Mouse (Mus musculus) CH12.LX (cell line): ENCODE results near the gene Dyrk4. TPM values are rescaled to one million over a fixed set of nuclear protein-coding genes. Genes with fewer than 3 reads are reported as not detected.

Source experiments
- DNase-seq: peaks from one replicate; pipeline ENCODE4 v3.0.0-alpha.2; 2013; ENCODE audit errors: extremely low read depth
- H3K27ac ChIP-seq: 2 replicates; pipeline ENCODE4 v1.5.1; 2012; ENCODE audit warnings: low read depth, mild to moderate bottlenecking, control low read depth, moderate library complexity; ENCODE audit not compliant: insufficient read depth
- H3K27me3 ChIP-seq: replicated peaks from 2 replicates; pipeline ENCODE3; 2012; ENCODE audit warnings: inconsistent platforms
- H3K36me3 ChIP-seq, 2 experiments: replicated peaks in 1 of 2; 2 replicates each; pipeline versions ENCODE3 to v1.6.1; 2012; ENCODE audit warnings: inconsistent platforms in 1 of 2, low read length in 1 of 2, mild to moderate bottlenecking in 1 of 2, mixed read lengths in 1 of 2, moderate library complexity in 1 of 2; ENCODE audit not compliant: control insufficient read depth in 1 of 2, insufficient read depth in 1 of 2
- H3K4me1 ChIP-seq, 2 experiments: 2 replicates each; pipeline ENCODE4 v1.6.1; 2012; ENCODE audit warnings: inconsistent platforms in 1 of 2, moderate library complexity in 1 of 2; ENCODE audit not compliant: insufficient read depth in 2 of 2, control insufficient read depth in 1 of 2
- H3K4me2 ChIP-seq: 2 replicates; pipeline ENCODE4 v1.6.1; 2012; ENCODE audit warnings: low read depth, mild to moderate bottlenecking, control low read depth; ENCODE audit not compliant: poor library complexity, insufficient read depth, severe bottlenecking
- H3K4me3 ChIP-seq, 3 experiments: fragments of 150-350 bp in 1 of 3; sonication (generic) in 1 of 3; replicated peaks in 1 of 3; 2 replicates each; pipeline versions ENCODE3 to v1.5.1; 2011 to 2012; ENCODE audit warnings: low read depth in 2 of 3, low read length in 2 of 3, mild to moderate bottlenecking in 2 of 3, moderate library complexity in 2 of 3, control low read depth in 1 of 3, improper control_type of control experiment in 1 of 3, inconsistent platforms in 1 of 3, mixed read lengths in 1 of 3; ENCODE audit not compliant: poor library complexity in 1 of 3
- H3K79me2 ChIP-seq: replicated peaks from 2 replicates; pipeline ENCODE4 v1.6.1; 2012; ENCODE audit warnings: mild to moderate bottlenecking, moderate library complexity; ENCODE audit not compliant: control insufficient read depth, poor library complexity, insufficient read depth, severe bottlenecking; ENCODE audit errors: extremely low read depth
- H3K9ac ChIP-seq: 2 replicates; pipeline ENCODE4 v1.6.1; 2012; ENCODE audit warnings: low read depth, mild to moderate bottlenecking, control low read depth, moderate library complexity; ENCODE audit not compliant: insufficient read depth
- H3K9me3 ChIP-seq: replicated peaks from 2 replicates; pipeline ENCODE3; 2012; ENCODE audit warnings: low read length, inconsistent platforms, mixed read lengths
- BHLHE40 ChIP-seq: IDR thresholded peaks from 2 replicates; pipeline ENCODE4 v1.6.1; 2011; ENCODE audit warnings: mild to moderate bottlenecking, low read depth, low read length, improper control_type of control experiment
- CHD1 ChIP-seq: IDR thresholded peaks from 2 replicates; pipeline ENCODE4 v1.6.1; 2012; ENCODE audit warnings: low read depth, low read length, improper control_type of control experiment, inconsistent platforms
- CHD2 ChIP-seq: IDR thresholded peaks from 2 replicates; pipeline ENCODE4 v1.6.1; 2011; ENCODE audit warnings: low read length, improper control_type of control experiment
- CTCF ChIP-seq, 2 experiments: IDR thresholded peaks in 1 of 2; conservative IDR thresholded peaks in 1 of 2; 2 replicates each; pipeline ENCODE4 v1.5.1; 2011 to 2012; ENCODE audit warnings: low read depth in 2 of 2, low read length in 2 of 2, improper control_type of control experiment in 1 of 2, inconsistent platforms in 1 of 2, mild to moderate bottlenecking in 1 of 2, moderate library complexity in 1 of 2
- EP300 ChIP-seq: IDR thresholded peaks from 2 replicates; pipeline ENCODE4 v1.6.1; 2011; ENCODE audit warnings: low read length, improper control_type of control experiment
- ETS1 ChIP-seq: conservative IDR thresholded peaks from 2 replicates; pipeline ENCODE4 v1.6.1; 2012; ENCODE audit warnings: low read depth, mild to moderate bottlenecking, inconsistent platforms, low read length, improper control_type of control experiment, moderate library complexity
- HCFC1 ChIP-seq: IDR thresholded peaks from 2 replicates; pipeline ENCODE4 v1.6.1; 2012; ENCODE audit warnings: low read depth, mild to moderate bottlenecking, inconsistent platforms, low read length, improper control_type of control experiment
- IRF4 ChIP-seq: IDR thresholded peaks from 2 replicates; pipeline ENCODE4 v1.6.1; 2014; ENCODE audit warnings: low read depth, mild to moderate bottlenecking, inconsistent platforms, low read length, improper control_type of control experiment
- JUN ChIP-seq: IDR thresholded peaks from 2 replicates; pipeline ENCODE4 v1.6.1; 2011; ENCODE audit warnings: low read depth, mild to moderate bottlenecking, low read length, improper control_type of control experiment, moderate library complexity; ENCODE audit not compliant: insufficient read depth
- JUND ChIP-seq: conservative IDR thresholded peaks from 2 replicates; pipeline ENCODE4 v1.6.1; 2011; ENCODE audit warnings: low read depth, low read length, improper control_type of control experiment
- KAT2A ChIP-seq: IDR thresholded peaks from 2 replicates; pipeline ENCODE4 v1.6.1; 2012; ENCODE audit warnings: low read length, improper control_type of control experiment, inconsistent platforms; ENCODE audit not compliant: insufficient replicate concordance
- MAZ ChIP-seq: IDR thresholded peaks from 2 replicates; pipeline ENCODE4 v1.6.1; 2012; ENCODE audit warnings: low read depth, mild to moderate bottlenecking, inconsistent platforms, low read length, improper control_type of control experiment, moderate library complexity
- MEF2A ChIP-seq: IDR thresholded peaks from 2 replicates; pipeline ENCODE4 v1.6.1; 2014; ENCODE audit warnings: low read depth, mild to moderate bottlenecking, inconsistent platforms, low read length, improper control_type of control experiment, borderline replicate concordance
- MXI1 ChIP-seq: IDR thresholded peaks from 2 replicates; pipeline ENCODE4 v1.6.1; 2011; ENCODE audit warnings: mild to moderate bottlenecking, low read depth, low read length, improper control_type of control experiment
- MYC ChIP-seq: IDR thresholded peaks from 2 replicates; pipeline ENCODE4 v1.6.1; 2011; ENCODE audit warnings: low read depth, mild to moderate bottlenecking, improper control_type of control experiment, low read length
- NELFE ChIP-seq: IDR thresholded peaks from 2 replicates; pipeline ENCODE4 v1.6.1; 2011; ENCODE audit warnings: low read depth, low read length, improper control_type of control experiment
- NRF1 ChIP-seq: IDR thresholded peaks from 2 replicates; pipeline ENCODE4 v1.6.1; 2014; ENCODE audit warnings: low read depth, mild to moderate bottlenecking, inconsistent platforms, low read length, improper control_type of control experiment, moderate library complexity
- PAX5 ChIP-seq: IDR thresholded peaks from 2 replicates; pipeline ENCODE4 v1.6.1; 2012; ENCODE audit warnings: low read length, inconsistent platforms, mixed read lengths
- POLR2A ChIP-seq: IDR thresholded peaks from 2 replicates; pipeline ENCODE4 v1.6.1; 2011; ENCODE audit warnings: low read depth, mild to moderate bottlenecking, improper control_type of control experiment, low read length
- RCOR1 ChIP-seq: conservative IDR thresholded peaks from 2 replicates; pipeline ENCODE4 v1.6.1; 2012; ENCODE audit warnings: low read depth, mild to moderate bottlenecking, inconsistent platforms, low read length, improper control_type of control experiment
- SMC3 ChIP-seq: IDR thresholded peaks from 2 replicates; pipeline ENCODE4 v1.6.1; 2011; ENCODE audit warnings: low read depth, low read length, improper control_type of control experiment
- TBP ChIP-seq: conservative IDR thresholded peaks from 2 replicates; pipeline ENCODE4 v1.6.1; 2011; ENCODE audit warnings: low read depth, low read length, improper control_type of control experiment
- TCF12 ChIP-seq: IDR thresholded peaks from 2 replicates; pipeline ENCODE4 v1.6.1; 2014; ENCODE audit warnings: low read depth, mild to moderate bottlenecking, inconsistent platforms, low read length, improper control_type of control experiment
- USF1 ChIP-seq: IDR thresholded peaks from 2 replicates; pipeline ENCODE4 v1.6.1; 2014; ENCODE audit warnings: low read depth, mild to moderate bottlenecking, inconsistent platforms, low read length, improper control_type of control experiment
- USF2 ChIP-seq: conservative IDR thresholded peaks from 2 replicates; pipeline ENCODE4 v1.6.1; 2011; ENCODE audit warnings: low read depth, low read length, improper control_type of control experiment
- ZC3H11A ChIP-seq: IDR thresholded peaks from 2 replicates; pipeline ENCODE4 v1.6.1; 2012; ENCODE audit warnings: low read depth, mild to moderate bottlenecking, inconsistent platforms, low read length, improper control_type of control experiment
- ZKSCAN1 ChIP-seq: IDR thresholded peaks from 2 replicates; pipeline ENCODE4 v1.6.1; 2012; ENCODE audit warnings: low read depth, inconsistent platforms, low read length, improper control_type of control experiment, borderline replicate concordance
- ZMIZ1 ChIP-seq: IDR thresholded peaks from 2 replicates; pipeline ENCODE4 v1.6.1; 2012; ENCODE audit warnings: low read depth, mild to moderate bottlenecking, inconsistent platforms, low read length, improper control_type of control experiment
- dilution Hi-C: fragments of 300-500 bp; cut with MboI; formaldehyde crosslinking; loops from 2 replicates; pipeline ENCODE4 v1.14.3; 2020; ENCODE audit warnings: low sequenced_read_pairs; ENCODE audit not compliant: extremely low pct_unique_long_range_greater_than_20kb, extremely low pct_ligation_motif_present
- in situ Hi-C: fragments of 300-500 bp; cut with MboI; formaldehyde crosslinking; loops from 3 replicates; pipeline ENCODE4 v1.14.3; 2019; ENCODE audit warnings: low sequenced_read_pairs, low pct_ligation_motif_present, low pct_unique_long_range_greater_than_20kb, mixed read lengths
- polyA plus RNA-seq: library from polyadenylated mRNA; unstranded; fragments of >175 nt; gene quantifications from 2 replicates; pipeline ENCODE4 v1.2.1, GENCODE M21; 2012; ENCODE audit warnings: low read depth; ENCODE audit not compliant: insufficient read length
- total RNA-seq, 2 experiments: library from RNA; depleted of rRNA; stranded (reverse); fragments of 300-350 nt in 1 of 2; fragments of >200 nt in 1 of 2; gene quantifications; 2 replicates each; pipeline ENCODE4 v1.2.3; 2012 to 2014

Dyrk4 gene
- total and polyA plus RNA-seq, 3 experiments, result 7.8 to 30.0 (median 13.1) TPM

- dilution Hi-C loops, result no loop called here
- no peaks in the 10 kb centered on the region for H3K9me3 ChIP-seq
- H3K4me1 ChIP-seq, result no peaks in the 10 kb centered on the region
- H3K4me3 ChIP-seq, result no peak overlapping the region
- H3K9ac ChIP-seq, result no peak overlapping the region
- no peak overlapping the region for H3K27ac ChIP-seq
- no peaks in the 10 kb centered on the region for H3K27me3 ChIP-seq
- in situ Hi-C loops, result loop anchor here (10.0 kb wide), 1 partner anchor 141 kb away; the partner anchor contains the start of gene Tigar
- DNase-seq, result no peak
- TF ChIP-seq KAT2A, result no peak
- TF ChIP-seq USF2, result no peak
- TF ChIP-seq ETS1, result no peak
- TF ChIP-seq MEF2A, result no peak
- no peak for TF ChIP-seq TBP
- no peak for TF ChIP-seq ZC3H11A
- no peak for TF ChIP-seq EP300
- no peak for TF ChIP-seq SMC3
- no peak for TF ChIP-seq TCF12
- no peak for TF ChIP-seq CTCF (conservative IDR thresholded peaks at IDR 0.05 in 1 of 2, IDR thresholded peaks at IDR 0.05 in 1 of 2; ENCODE audit: low read depth in 2 of 2, low read length in 2 of 2)
- no peak for TF ChIP-seq RCOR1
- no peak for TF ChIP-seq PAX5
- TF ChIP-seq MAZ, result no peak
- TF ChIP-seq USF1, result no peak
- no peak for TF ChIP-seq CHD2
- no peak for TF ChIP-seq IRF4
- TF ChIP-seq MXI1, result no peak
- TF ChIP-seq ZMIZ1, result no peak
- no peak for TF ChIP-seq ZKSCAN1
- TF ChIP-seq, all 38 proteins: peak for 0
- Histone ChIP-seq H3K79me2 (no peaks in the 10 kb centered on the region), H3K36me3 (peaks cover 27 to 66% of the 10 kb centered on the region in 2 experiments), H3K4me2 (no peak overlapping the region)
Observed at GRCm38 (mm10) chr6:126963426-126963825, 41.8 kb upstream of the Dyrk4 start.

DNA sequence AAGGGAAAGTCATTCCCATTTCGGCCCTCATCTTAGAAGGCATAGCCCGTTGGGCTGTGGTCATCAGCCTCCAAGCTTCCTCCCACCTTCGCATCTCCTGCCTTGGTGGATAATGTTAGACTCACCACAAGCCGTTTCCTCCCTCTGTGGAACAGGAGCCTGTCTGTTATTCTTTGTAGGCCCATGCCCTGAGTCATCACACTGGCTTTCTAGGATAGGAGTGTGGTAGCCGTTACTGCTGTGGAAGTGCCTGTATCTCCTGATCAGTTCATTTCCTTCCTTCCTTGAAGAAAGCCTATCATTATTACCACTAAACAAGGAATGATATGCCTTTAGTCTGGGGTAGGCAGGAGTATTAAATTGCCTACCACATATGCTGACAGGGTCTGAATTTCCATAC is 41.1 kb upstream of the Dyrk4 start:
- no peaks in the 10 kb centered on the region for H3K27me3 ChIP-seq
- H3K4me3 ChIP-seq, result no peak overlapping the region
- no peak overlapping the region for H3K9ac ChIP-seq
- H3K4me2 ChIP-seq, result no peak overlapping the region
- H3K9me3 ChIP-seq, result no peaks in the 10 kb centered on the region
- peaks cover 31 to 64% of the 10 kb centered on the region in 2 experiments for H3K36me3 ChIP-seq
- in situ Hi-C loops (loop anchor here (10.0 kb wide), 1 partner anchor 142 kb away; the partner anchor contains the start of gene Tigar), dilution Hi-C loops (no loop called here)
- no peak for DNase-seq
- H3K79me2 ChIP-seq, result no peaks in the 10 kb centered on the region
- H3K27ac ChIP-seq, result no peak overlapping the region
- no peaks in the 10 kb centered on the region for H3K4me1 ChIP-seq
- TF ChIP-seq CHD1, result no peak
- no peak for TF ChIP-seq RCOR1
- TF ChIP-seq JUND, result no peak
- no peak for TF ChIP-seq KAT2A
- TF ChIP-seq BHLHE40, result no peak
- TF ChIP-seq POLR2A, result no peak
- no peak for TF ChIP-seq SMC3
- no peak for TF ChIP-seq NELFE
- TF ChIP-seq HCFC1, result no peak
- TF ChIP-seq TBP, result no peak
- no peak for TF ChIP-seq PAX5
- no peak for TF ChIP-seq ETS1
- no peak for TF ChIP-seq NRF1
- no peak for TF ChIP-seq MYC
- no peak for TF ChIP-seq JUN
